Mouse (Mus musculus) embryonic fibroblast, embryonic 13.5 days (primary cell): ENCODE measurements around the gene Cdk14.

Experiments
- CTCF ChIP-seq: IDR thresholded peaks from 2 replicates; pipeline ENCODE4 v1.5.1; 2011; ENCODE audit warnings: mild to moderate bottlenecking, control low read depth, low read length, moderate library complexity, borderline replicate concordance; ENCODE audit not compliant: insufficient read depth
- POLR2A ChIP-seq: IDR thresholded peaks from 2 replicates; pipeline ENCODE4 v1.6.1; 2011; ENCODE audit warnings: low read depth, mild to moderate bottlenecking, control low read depth, low read length, moderate library complexity

- TF ChIP-seq CTCF (no peak), POLR2A (no peak)
Observed at GRCm38 (mm10) chr5:5039700-5040284, 380.3 kb downstream of the Cdk14 start.
